Mouse (Mus musculus) left cerebral cortex, postnatal 10 days (tissue): Measurements from ENCODE around the gene Armc3. TPM values are rescaled to one million over a fixed set of nuclear protein-coding genes. Genes with fewer than 3 reads are reported as not detected.

ENCODE experiments used
- DNase-seq, 2 experiments: peaks; one replicate each; pipeline ENCODE4 v3.0.0; 2021 to 2022; ENCODE audit warnings: low spot score in 2 of 2, mixed read lengths in 1 of 2; ENCODE audit errors: extremely low spot score in 1 of 2
- intact Hi-C: fragments of 180-260 bp; cut with DNase I; formaldehyde crosslinking; loops from one replicate; pipeline ENCODE4 v1.15.1; 2025
- total RNA-seq, 2 experiments: library from RNA; stranded (reverse); gene quantifications; 2 replicates each; pipeline ENCODE4 v1.2.3; 2021

Gene Armc3
- total RNA-seq, 2 experiments from 2014 or later, result 0.79 to 0.81 TPM

DNA sequence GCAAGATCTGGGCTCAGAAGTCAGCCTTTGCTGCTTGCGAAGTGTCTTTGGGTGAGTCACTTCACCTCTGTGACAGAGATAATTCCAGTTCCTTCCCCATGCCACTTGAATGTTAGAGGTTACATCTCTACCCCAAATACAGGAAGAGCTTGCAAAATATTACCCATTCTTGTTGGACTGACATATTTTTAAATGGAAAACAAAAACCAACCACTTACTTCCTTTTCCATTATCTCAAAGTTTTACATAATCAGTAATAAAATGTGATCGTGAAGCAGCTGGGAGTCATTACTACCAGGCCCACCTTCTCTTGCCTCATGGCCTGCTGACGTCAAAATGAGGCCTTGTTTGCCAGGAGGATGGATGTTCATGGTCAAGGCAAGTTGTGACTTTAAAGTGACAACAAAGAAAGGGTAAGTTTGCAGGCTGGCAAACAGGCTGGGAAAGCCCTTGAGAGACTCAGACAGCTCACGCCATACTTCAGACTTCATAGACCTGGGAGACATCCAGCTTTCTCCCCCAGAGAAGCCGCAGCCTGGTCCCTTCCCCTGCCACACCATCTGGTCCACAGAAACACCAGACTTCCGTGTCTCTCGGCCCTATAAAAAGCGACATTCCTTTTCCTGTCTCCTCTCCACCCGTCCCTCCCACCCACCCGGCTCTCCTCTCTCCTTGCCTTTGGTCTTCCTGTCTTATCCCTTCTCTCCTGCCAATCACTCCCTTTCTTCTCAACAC is 145.0 kb downstream of the Armc3 start:
- intact Hi-C loops, result loop anchor here (5.0 to 10.0 kb wide), 4 partner anchors 67 to 989 kb away; partner anchors contain the start of gene Spag6
- peak; percentile 55 to 58 for DNase-seq

DNA sequence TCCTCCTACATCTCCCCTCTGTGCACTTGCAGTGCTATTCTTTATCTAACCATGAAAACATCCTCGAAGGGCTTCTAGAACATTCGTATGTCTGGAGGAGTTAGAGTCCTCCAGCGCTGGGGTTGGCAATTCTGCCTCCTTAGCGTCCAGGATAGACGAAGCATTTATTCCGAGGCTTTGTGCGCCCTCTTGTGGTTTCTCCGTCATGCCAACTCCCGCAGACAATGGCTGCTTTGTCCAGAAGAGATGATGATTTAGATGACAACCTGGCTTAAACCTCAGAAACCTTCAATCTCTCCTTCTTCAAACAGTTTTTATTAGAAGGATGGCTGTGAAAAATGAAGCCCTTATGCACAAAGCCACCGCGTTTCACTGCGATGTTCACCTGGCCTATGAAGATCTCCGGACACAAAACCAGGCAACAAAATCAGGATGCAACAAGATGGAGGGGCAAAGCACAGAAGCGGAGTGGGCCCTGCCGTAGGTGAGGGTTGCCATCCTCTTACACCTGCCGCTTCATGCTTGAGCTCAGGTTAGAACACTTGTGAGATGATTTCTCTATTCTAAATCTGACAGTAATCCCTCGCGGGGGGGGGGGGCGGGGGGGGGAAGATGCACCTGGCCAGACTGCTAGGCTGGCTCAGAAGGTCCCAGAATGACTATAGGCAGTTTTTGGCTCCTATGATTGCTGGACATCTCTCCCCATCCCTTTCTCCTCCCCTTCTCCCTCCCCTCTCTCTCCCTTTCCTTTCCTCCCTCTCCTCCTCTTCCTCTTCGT is 145.7 kb downstream of the Armc3 start:
- intact Hi-C loops, result loop anchor here (5.0 to 10.0 kb wide), 4 partner anchors 68 to 990 kb away; partner anchors contain the start of gene Spag6
- DNase-seq, result peak; percentile 87 to 91

DNA sequence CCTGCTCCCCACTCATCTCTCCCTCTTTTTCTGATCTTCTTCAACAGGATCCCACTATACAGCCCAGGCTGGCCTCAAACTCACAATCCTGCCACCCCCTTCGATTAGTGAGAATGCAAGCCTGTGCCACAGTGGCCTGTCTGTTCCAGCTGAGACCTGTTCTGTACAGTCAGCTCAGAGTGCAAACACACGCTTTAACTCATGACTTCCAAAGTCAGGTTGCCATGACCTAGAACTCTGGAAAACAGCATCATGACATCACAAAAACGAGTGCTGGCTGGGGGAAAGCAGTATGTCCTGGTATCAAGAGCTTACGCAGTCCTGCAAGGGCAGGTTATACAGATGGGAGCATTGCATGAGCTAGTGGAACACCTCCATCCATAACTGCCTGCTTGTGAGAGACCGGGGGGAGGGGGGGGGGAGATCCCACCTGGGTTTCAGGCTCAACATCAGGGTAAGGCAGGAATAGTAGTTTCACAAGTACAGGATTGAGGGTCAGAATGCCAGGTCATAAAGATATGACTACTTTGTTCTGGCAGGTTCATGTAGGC is 146.4 kb downstream of the Armc3 start:
- intact Hi-C loops, result loop anchor here (10.0 kb wide), 2 partner anchors 651 to 991 kb away; partner anchors contain the start of gene Spag6
- DNase-seq, result no peak

DNA sequence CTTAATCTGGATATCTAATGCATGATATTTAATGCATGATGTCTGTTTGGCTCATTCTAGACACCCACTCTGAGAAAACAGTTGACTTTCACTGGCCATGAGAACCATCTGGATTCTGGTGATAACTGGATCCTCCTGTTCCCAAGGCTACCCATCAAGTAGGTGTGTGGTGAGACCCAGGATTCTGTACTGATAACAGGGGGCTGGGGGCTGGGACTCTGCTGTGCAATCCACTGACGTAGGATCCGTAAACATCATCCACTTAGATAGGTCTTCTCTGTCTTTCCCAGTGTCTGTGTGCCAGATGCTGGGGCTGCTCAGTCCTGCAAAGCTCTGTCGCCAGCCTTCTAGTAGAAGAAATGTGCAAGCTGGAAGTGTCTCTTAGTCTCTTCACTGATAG is 149.4 kb downstream of the Armc3 start:
- intact Hi-C loops, result loop anchor here (10.0 kb wide), 2 partner anchors 654 to 994 kb away; partner anchors contain the start of gene Spag6
- DNase-seq, result no peak

DNA sequence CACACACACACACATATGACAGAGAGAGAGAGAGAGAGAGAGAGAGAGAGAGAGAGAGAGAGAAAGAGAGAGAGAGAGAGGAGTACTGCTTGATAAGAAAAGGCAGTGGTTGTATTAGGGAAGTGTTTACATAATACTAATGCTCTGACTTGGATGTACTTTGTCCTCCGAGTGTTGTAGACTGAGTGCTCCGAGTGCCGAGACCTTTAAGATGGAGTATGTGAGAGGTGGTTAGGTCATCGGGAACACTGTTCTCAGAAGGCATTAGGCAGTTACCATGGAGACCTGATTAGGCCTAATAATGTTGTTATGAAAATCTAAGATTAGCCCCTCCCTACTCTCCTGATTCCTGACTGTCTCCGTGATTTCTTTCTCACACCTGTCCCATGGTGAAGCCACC is 151.1 kb downstream of the Armc3 start:
- intact Hi-C loops, result no loop called here
- DNase-seq, result no peak

DNA sequence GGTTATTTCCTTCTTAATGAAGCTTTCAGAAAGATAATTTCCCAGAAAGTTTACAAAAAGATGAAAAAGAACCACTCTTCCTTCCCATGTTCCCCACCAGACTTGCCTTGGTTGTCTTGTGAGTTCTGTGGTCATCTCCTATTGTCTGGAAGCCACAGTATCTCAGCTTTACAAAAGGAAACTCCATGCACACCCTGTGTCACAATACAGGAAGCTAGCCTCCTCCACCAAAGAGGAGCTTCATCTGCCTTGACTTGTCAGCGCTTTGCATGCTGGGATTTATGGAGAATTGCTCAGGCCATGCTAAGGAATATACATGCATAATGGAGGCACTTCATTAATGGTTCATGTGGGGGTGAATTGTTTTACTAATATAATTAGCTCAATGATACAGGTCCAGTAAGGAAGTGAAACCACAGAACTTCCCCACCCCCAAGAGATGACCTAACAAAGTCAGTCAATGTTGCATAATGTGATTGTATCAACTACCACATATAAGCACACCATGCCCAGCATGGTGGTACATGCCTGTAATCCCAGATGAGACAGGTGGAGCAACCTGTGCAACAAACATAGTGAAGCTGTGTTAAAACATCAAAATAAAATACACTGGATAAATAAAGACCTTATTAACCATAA is 152.6 kb downstream of the Armc3 start:
- DNase-seq, result no peak
- intact Hi-C loops, result no loop called here

DNA sequence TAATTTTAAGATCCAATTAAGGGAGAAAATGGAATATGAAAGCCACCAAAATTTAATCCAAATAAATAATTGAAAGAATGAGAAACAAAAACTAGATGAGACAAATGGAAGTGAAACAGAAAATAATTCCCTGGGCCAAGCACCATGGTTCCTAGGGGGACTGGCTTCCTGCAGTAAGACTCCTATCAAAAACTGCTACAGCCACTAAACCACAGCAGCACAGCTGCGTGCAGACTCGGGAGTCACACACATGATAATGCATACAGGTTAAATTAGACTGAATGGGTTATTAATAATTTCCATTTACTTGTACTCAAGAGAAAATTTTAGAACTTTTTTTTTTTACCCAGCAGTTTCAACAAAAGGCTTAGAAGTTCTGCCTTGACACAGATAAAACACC is 154.1 kb downstream of the Armc3 start:
- intact Hi-C loops, result no loop called here
- DNase-seq, result no peak

Other genes starting within 250 kb of the Armc3 start
- 10 to 100 TPM; 35.5 to 37.2 TPM for gene Pip4k2a, start 201.2 kb upstream of the Armc3 start, total RNA-seq
- gene 4930426L09Rik, start 201.0 kb upstream of the Armc3 start, total RNA-seq, result under 1 TPM; 0.45 to 0.55 TPM
- 10 to 100 TPM; 11.7 to 12.7 TPM for gene Msrb2, start 172.1 kb downstream of the Armc3 start, total RNA-seq
- gene Ptf1a, start 246.4 kb downstream of the Armc3 start, total RNA-seq, result not detected